Mouse (Mus musculus) frontal cortex, postnatal 36 days (tissue): Measurements from ENCODE around the gene Ankrd11.

ENCODE experiments used
- DNase-seq, 2 experiments: peaks; one replicate each; pipeline ENCODE4 v3.0.0; 2022; ENCODE audit warnings: low spot score in 2 of 2

Ankrd11 gene

GRCm38 (mm10) chr8:122849152-122849910, 192.7 kb downstream of the Ankrd11 start:
- no peak for DNase-seq

GRCm38 (mm10) chr8:122847829-122848561, 194.1 kb downstream of the Ankrd11 start, which contains the start of gene Cdh15:
Gene Cdh15, plus strand, starts transcription at chr8:122847966.
- DNase-seq: peak in 1 of 2 experiments; percentile 18

- no peak for DNase-seq
Observed at GRCm38 (mm10) chr8:122845662-122846061, 196.4 kb downstream of the Ankrd11 start.

GRCm38 (mm10) chr8:122844161-122844560, 197.9 kb downstream of the Ankrd11 start:
- no peak for DNase-seq

- no peak for DNase-seq
Observed at GRCm38 (mm10) chr8:122836696-122837095, 205.4 kb downstream of the Ankrd11 start.

GRCm38 (mm10) chr8:122836199-122836598, 205.9 kb downstream of the Ankrd11 start:
- DNase-seq: no peak

- DNase-seq: peak; percentile 70 to 80
Observed at GRCm38 (mm10) chr8:122834971-122835370, 207.1 kb downstream of the Ankrd11 start.

GRCm38 (mm10) chr8:122834416-122834815, 207.7 kb downstream of the Ankrd11 start:
- DNase-seq: no peak
